Mouse (Mus musculus) adrenal gland (tissue): ENCODE data around the gene Zfp518a.

Experiments used
- intact Hi-C: fragments of 180-260 bp; cut with DNase I; formaldehyde crosslinking; loops from one replicate; pipeline ENCODE4 v1.15.1; 2025
- long read RNA-seq, 2 experiments: library from polyadenylated mRNA; unstranded; transcript quantifications; one replicate each; pipeline ENCODE4 v2.0.0; 2020; ENCODE audit warnings: borderline replicate concordance in 1 of 2; ENCODE audit not compliant: insufficient replicate concordance in 1 of 2

Gene Zfp518a
- long read RNA-seq, experiment 1, full-length matches to known transcripts: 1 of 4 reads
- long read RNA-seq, experiment 1, partial matches to known transcripts: 0 of 4 reads
- long read RNA-seq, experiment 1, other reads (novel, unspliced or antisense): 3 of 4 reads
- long read RNA-seq, experiment 2, full-length matches to known transcripts: 1 of 4 reads
- long read RNA-seq, experiment 2, partial matches to known transcripts: 0 of 4 reads
- long read RNA-seq, experiment 2, other reads (novel, unspliced or antisense): 3 of 4 reads

- intact Hi-C loops: loop anchor here (1.0 kb wide), 1 partner anchor 21 kb away; no protein-coding TSS in a partner anchor
Measured at GRCm38 (mm10) chr19:40894519-40895392, at the start of gene Zfp518a. Gene Zfp518a, plus strand, starts transcription at chr19:40894705.

- intact Hi-C loops: no loop called here
Measured at GRCm38 (mm10) chr19:40844731-40845130, 49.8 kb upstream of the Zfp518a start.

- intact Hi-C loops: no loop called here
Measured at GRCm38 (mm10) chr19:40849391-40849790, 45.1 kb upstream of the Zfp518a start.

- intact Hi-C loops: no loop called here
Measured at GRCm38 (mm10) chr19:40859555-40859954, 35.0 kb upstream of the Zfp518a start.

GRCm38 (mm10) chr19:40868284-40868683, 26.2 kb upstream of the Zfp518a start:
- intact Hi-C loops: no loop called here

GRCm38 (mm10) chr19:40869425-40870105, 24.9 kb upstream of the Zfp518a start:
- intact Hi-C loops: no loop called here

- intact Hi-C loops: loop anchor here (1.0 kb wide), 1 partner anchor 21 kb away; the partner anchor contains the start of gene Zfp518a
Measured at GRCm38 (mm10) chr19:40872955-40873665, 21.4 kb upstream of the Zfp518a start.

- intact Hi-C loops: no loop called here
Measured at GRCm38 (mm10) chr19:40881700-40882099, 12.8 kb upstream of the Zfp518a start.

- intact Hi-C loops: no loop called here
Measured at GRCm38 (mm10) chr19:40888887-40889286, 5.6 kb upstream of the Zfp518a start.

GRCm38 (mm10) chr19:40894071-40894506, 416 bp upstream of the Zfp518a start:
- intact Hi-C loops: loop anchor here (1.0 kb wide), 1 partner anchor 21 kb away; no protein-coding TSS in a partner anchor

- intact Hi-C loops: no loop called here
Measured at GRCm38 (mm10) chr19:40895393-40895703, 843 bp downstream of the Zfp518a start.

- intact Hi-C loops: no loop called here
Measured at GRCm38 (mm10) chr19:40931581-40932369, 37.3 kb downstream of the Zfp518a start.

GRCm38 (mm10) chr19:40935376-40935775, 40.9 kb downstream of the Zfp518a start:
- intact Hi-C loops: no loop called here

GRCm38 (mm10) chr19:40936038-40936437, 41.5 kb downstream of the Zfp518a start:
- intact Hi-C loops: no loop called here

GRCm38 (mm10) chr19:40943552-40943951, 49.0 kb downstream of the Zfp518a start:
- intact Hi-C loops: no loop called here

GRCm38 (mm10) chr19:40946937-40947577, 52.6 kb downstream of the Zfp518a start:
- intact Hi-C loops: no loop called here

GRCm38 (mm10) chr19:40958981-40959380, 64.5 kb downstream of the Zfp518a start:
- intact Hi-C loops: no loop called here

GRCm38 (mm10) chr19:40962988-40963387, 68.5 kb downstream of the Zfp518a start:
- intact Hi-C loops: loop anchor here (5.0 kb wide), 1 partner anchor 54 kb away; no protein-coding TSS in a partner anchor

GRCm38 (mm10) chr19:40964367-40964891, 69.9 kb downstream of the Zfp518a start:
- intact Hi-C loops: loop anchor here (5.0 kb wide), 1 partner anchor 53 kb away; no protein-coding TSS in a partner anchor
